ENCODE assay signal across 9 mouse cellular contexts in the genomic region with DNA sequence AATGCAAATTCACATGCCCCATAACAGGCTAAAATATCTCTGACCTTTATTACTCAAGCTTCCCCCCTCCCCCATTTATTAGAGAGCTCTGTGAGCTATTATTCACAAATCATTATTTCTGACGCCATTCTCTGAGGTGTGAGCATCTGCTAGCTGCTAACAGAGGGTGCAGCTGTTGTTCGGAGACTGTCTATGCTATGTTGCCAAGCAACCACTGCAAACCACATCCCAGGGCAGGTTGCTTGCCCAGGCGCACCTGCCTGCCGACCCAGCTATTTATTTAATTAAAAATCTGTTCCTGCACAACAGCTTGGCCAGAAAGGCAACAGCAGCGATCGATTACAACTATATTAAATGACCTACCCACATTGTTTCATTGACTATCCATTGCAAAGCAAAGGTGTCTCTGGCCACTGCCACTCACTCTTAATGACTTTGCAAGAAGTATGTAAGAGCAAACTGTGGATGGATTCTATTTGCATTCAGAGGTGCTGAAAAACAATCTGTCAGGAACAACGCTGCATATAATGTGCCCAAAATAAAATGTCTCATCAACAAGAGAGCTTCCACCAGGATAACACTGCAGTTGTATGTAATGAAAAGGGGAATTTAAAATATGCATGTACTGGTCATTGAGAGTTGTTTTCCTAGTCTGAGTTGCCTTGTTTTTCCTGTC.
DNase-seq lines count a peak whose midpoint lies in the region; ATAC-seq lines count a peak whose summit lies in the region.
"Had no signal": no experiment of that assay in that cellular context is flagged by ENCODE, and none has a peak within 500 bp of the region (broad histone marks: within the 10 kb centered on the region; RNA-seq: fewer than 3 reads in every experiment).

No protein-coding gene starts in this region.

- H3K27ac ChIP-seq in forebrain, embryonic 14.5 days (ENCODE audit: low read depth, low read length), result peak overlapping the region; percentile 46; the same call in 1 of the 2 replicates
- H3K27ac ChIP-seq in limb, embryonic 12.5 days, result no peak overlapping the region

- H3K4me3 ChIP-seq in forebrain, embryonic 14.5 days (ENCODE audit: low read depth, low read length), result no peak overlapping the region
- H3K4me3 ChIP-seq in limb, embryonic 12.5 days (replicated peaks), result no peak overlapping the region

- H3K9ac ChIP-seq in forebrain, embryonic 14.5 days (ENCODE audit: low read length), result no peak overlapping the region
- H3K9ac ChIP-seq in limb, embryonic 12.5 days (replicated peaks), result no peak overlapping the region
- H3K9ac ChIP-seq: lung, embryonic 14.5 days had no signal

- WGBS in forebrain, embryonic 14.5 days, result 25% methylated on average over 7 of the region's 7 CpGs
- 38% methylated on average over 7 of the region's 7 CpGs for WGBS in limb, embryonic 12.5 days

- peak overlapping the region; percentile 1 for H3K4me2 ChIP-seq in forebrain, embryonic 14.5 days (ENCODE audit: low read length)
- H3K4me2 ChIP-seq in limb, embryonic 12.5 days, result no peak overlapping the region
- H3K4me2 ChIP-seq: lung, embryonic 14.5 days had no signal

- peak; percentile 97 for ATAC-seq in forebrain, embryonic 14.5 days
- ATAC-seq in limb, embryonic 12.5 days (ENCODE audit: insufficient number of reproducible peaks, insufficient read depth, low FRiP score, low TSS enrichment, low read depth), result peak; percentile 59; the same call in 1 of the 2 replicates
- ATAC-seq in megakaryocyte, adult 5-6 weeks (ENCODE audit: poor library complexity, severe bottlenecking), result no peak

- H3K4me1 ChIP-seq in forebrain, embryonic 14.5 days (ENCODE audit: control insufficient read depth, insufficient read depth, low read length), result no peaks in the 10 kb centered on the region
- H3K4me1 ChIP-seq in limb, embryonic 12.5 days (replicated peaks), result peaks cover 6% of the 10 kb centered on the region

- H3K9me3 ChIP-seq in forebrain, embryonic 14.5 days (replicated peaks; ENCODE audit: control insufficient read depth, low read length), result no peaks in the 10 kb centered on the region
- H3K9me3 ChIP-seq in limb, embryonic 12.5 days, result no peaks in the 10 kb centered on the region

- no peaks in the 10 kb centered on the region for H3K27me3 ChIP-seq in forebrain, embryonic 14.5 days (replicated peaks; ENCODE audit: control insufficient read depth, insufficient read depth, low read length)
- no peaks in the 10 kb centered on the region for H3K27me3 ChIP-seq in limb, embryonic 12.5 days

- DNase-seq in layer of hippocampus, adult 11-12 months (ENCODE audit: low spot score), result peak; percentile 11
- DNase-seq in layer of hippocampus, adult 9-10 months (ENCODE audit: low spot score), result no peak
- peak; percentile 87 for DNase-seq in forebrain, embryonic 14.5 days (ENCODE audit: low spot score)
- peak; percentile 79 for DNase-seq in retina, postnatal 1 day
- DNase-seq in spleen, postnatal 14 days (ENCODE audit: low spot score in 2 of 2), result no peak
- DNase-seq in kidney, postnatal 25 days, result no peak
- DNase-seq: lung, embryonic 14.5 days had no signal

- H3K36me3 ChIP-seq in forebrain, embryonic 14.5 days (ENCODE audit: control insufficient read depth, insufficient read depth, low read length), result no peaks in the 10 kb centered on the region
- no peaks in the 10 kb centered on the region for H3K36me3 ChIP-seq in limb, embryonic 12.5 days

Comparison
In these comparisons a context has a peak if more than half of its experiments do, and no peak if none do; other contexts are left out.
1. DNase-seq: peak in layer of hippocampus, adult 11-12 months (single experiment), forebrain, embryonic 14.5 days (single experiment) and retina, postnatal 1 day (single experiment); none in layer of hippocampus, adult 9-10 months (single experiment), spleen, postnatal 14 days (0 of 2) and kidney, postnatal 25 days (0 of 2).